Mouse (Mus musculus) adrenal gland, postnatal 36 days (tissue): ENCODE data around the gene Fam170b. TPM values are rescaled to one million over a fixed set of nuclear protein-coding genes. Genes with fewer than 3 reads are reported as not detected.

Source experiments
- DNase-seq, 2 experiments: peaks; one replicate each; pipeline ENCODE4 v3.0.0; 2021; ENCODE audit warnings: mixed read lengths in 1 of 2
- long read RNA-seq, 2 experiments: library from polyadenylated mRNA; stranded (forward); transcript quantifications; one replicate each; pipeline ENCODE4 v2.0.0; 2021; ENCODE audit warnings: borderline sequencing depth in 2 of 2
- total RNA-seq, 2 experiments: library from RNA; stranded (reverse); gene quantifications; 2 replicates each; pipeline ENCODE4 v1.2.3; 2021

Gene Fam170b
- total RNA-seq = under 1 TPM; 0.33 to 0.36 TPM
- long read RNA-seq, experiment 1 = 0 reads
- long read RNA-seq, experiment 2 = 0 reads

DNA sequence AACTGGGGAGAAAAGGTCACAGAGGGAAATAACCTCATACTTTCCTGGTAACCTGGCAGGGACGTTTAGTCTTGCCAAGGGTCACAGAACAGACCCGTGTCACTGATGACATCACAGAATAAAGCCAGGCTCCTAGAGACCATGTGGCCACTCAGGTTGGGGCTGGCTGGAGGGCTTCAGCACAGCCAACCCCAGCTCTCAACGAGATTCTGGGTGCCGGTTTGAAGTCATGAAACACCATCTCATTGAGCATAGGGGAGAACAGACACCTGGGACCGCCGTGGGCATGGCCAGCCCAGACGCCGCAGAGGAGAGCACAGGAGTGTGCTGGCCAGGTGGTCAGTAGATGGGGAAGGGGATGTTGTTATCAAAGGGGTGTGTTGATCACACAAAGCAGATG lies at the start of gene Fam170b:
Gene Fam170b, plus strand, starts transcription at position 116 of the 400 bp plus-strand sequence.
- no peak for DNase-seq

DNA sequence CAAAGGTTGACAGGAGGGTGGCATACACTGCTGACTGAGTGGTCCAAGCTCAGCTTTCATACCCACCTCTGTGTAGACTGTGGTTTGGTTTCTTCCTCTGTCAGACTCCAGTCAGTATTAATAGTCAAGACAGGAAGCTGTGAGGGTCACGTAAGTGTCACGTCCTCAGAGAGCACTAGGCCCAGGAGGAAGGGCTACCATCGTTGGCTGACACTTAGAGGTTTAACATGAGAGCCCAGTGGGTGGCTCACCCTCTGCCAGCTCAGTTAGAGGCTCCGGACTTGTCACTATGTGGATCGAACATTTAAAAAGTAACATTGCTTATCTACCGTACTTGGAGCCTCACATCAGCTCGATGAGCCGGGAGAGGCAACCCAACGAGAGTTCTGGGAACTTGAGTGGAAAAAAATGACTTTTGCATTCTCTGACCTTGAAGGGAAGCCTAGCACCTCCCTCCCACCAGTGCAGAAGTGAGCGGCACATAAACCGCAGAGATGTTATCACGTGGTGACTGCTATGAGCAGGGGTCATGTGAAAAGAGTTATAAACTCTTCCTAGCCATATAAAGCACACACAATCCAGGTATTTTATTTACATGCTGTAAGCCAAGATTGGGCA lies 49.5 kb upstream of the Fam170b start:
- peak; percentile 7 to 16 for DNase-seq

DNA sequence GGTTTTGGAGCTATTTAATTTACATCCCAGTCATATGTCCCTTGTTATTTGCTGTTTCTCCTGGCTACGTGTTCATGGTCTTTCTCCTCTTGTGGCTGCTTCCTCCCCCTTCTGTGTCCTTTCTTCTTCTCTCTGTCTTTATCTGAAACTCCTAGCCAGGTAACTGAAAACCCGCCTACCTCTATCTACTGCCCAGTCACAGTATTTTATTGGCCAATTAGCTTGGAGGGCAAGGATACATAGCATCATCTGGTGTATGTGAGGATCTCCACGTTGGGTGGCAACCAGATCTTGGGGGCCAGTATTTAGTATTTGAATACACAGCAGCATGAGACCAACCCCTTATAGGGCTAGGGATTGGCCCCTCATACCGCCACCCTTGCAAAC lies 49.0 kb upstream of the Fam170b start:
- DNase-seq = no peak

DNA sequence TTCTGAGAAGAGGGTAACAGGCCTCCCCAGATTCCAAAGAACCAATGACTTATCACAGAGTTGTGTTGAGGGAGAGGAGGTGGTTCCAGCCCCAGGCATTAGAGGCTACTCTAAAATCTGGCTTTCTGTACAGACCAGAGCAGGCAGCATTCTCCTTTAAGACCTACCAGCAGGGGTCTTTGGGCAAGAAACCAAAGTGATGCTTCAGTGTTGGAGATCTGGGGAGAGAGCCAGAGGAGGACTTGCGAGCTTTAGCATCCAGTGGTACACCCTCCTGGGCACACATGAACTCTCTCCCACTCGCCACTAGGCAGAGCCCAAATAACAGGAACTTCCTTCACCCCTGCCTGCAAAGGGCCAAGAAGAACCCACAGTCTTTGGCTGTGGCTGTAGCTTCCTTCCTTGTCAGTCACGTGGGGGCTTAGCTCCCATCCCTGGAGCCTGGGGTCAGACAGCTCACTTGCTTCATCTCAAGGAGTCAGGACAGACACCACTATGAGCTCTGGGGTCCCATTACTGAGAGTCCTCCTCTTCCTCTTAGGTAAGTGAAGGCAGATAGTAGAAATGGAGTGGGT lies 48.1 kb upstream of the Fam170b start, which contains the start of gene Tmem273:
Gene Tmem273, plus strand, starts transcription at position 408 of the 575 bp plus-strand sequence.
- peak in 1 of 2 experiments; percentile 16 for DNase-seq

DNA sequence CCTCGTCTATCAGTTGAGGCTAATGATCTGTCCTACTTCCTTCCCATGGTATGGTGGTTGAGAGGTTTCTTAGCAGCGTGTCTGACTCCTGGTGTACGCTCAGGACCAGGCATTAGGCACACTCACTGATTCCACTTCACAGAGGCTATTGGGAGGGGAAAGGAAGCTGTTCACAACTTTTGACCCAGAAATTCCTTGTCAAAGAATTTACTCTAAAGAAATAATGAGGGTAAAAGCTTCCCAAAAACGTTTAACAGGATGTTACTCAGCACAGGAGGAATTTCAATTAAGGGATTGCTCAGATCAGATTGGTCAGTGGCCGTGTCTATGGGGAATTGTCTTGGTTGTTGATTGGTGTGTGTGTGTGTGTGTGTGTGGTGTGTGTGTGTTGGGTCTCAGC lies 46.1 kb upstream of the Fam170b start:
- no peak for DNase-seq

DNA sequence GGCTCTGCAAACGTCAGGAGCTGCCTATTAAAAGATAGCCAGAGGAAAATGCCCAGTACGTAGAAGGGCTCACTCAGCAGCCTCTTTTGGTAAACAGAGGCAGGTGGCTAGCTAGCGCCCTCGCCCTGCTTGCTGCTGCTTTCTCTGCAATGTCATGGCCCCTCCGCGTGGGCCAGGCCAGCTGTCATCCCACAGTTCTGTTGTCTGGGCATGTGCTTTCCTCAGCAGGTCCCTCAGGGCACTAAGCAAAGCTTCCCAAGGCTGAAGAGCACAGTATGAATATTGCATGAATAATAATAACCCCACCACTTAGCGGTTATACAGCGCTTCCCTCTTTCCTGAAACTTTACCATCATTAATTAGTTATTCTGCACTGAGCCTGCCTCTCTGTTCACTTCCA lies 37.4 kb upstream of the Fam170b start:
- no peak for DNase-seq

DNA sequence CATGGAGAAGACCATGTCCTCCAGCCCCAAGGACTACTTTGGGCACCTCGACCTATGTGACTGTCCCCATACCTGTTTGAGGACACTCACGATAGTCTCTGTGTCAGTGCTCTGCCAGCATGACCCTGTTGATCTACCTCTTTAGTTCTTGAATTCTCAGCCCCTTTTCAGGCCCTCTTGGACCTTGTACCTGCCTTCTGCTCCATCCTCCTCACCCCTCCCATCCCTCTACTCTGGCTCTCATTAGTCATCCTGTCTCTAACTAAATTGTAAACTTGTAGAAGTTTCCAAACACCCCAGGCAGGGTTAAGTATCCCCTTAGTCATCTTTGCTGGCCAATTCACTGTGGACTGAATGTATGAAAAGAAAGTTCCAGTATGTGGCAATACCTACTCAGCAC lies 36.0 kb upstream of the Fam170b start:
- DNase-seq = no peak

DNA sequence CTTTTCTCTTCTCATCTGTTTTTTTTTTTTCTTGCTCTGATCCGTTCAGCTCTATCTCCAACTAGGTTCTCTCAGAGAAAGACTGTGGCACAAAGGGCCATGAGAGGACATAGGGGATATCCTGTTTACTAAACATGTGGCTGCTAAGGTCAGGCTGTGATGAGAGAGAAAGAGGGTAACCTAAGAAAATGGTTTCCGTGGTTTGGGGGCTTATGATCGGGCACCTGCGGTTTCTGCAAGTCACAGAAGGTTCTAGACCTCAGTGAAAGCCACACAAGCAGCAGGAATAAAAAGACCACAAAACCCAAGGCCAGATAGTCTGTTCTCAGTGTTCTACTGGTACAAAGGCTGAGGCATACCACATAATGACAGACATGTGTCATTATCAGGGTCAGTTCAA lies 35.4 kb upstream of the Fam170b start:
- DNase-seq = no peak

DNA sequence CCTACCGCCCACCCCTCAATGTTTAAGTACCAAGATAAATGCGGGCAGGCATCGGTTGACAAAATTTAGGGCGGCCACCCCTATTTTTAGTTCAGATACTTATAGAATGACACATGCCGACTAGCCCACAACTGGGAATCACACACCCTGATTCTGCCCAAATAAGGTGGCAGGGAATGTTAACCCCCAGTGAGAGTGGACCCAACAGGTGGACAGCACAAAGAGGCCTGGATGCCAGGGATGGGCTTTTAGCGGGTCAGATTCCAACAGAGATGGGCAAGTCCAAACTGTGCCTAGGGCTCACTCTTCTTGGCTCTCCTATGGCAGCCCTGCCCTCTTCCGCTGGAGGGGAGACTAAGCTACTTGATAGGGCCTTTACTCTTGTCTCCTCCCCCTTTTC lies 33.7 kb upstream of the Fam170b start:
- DNase-seq = no peak

DNA sequence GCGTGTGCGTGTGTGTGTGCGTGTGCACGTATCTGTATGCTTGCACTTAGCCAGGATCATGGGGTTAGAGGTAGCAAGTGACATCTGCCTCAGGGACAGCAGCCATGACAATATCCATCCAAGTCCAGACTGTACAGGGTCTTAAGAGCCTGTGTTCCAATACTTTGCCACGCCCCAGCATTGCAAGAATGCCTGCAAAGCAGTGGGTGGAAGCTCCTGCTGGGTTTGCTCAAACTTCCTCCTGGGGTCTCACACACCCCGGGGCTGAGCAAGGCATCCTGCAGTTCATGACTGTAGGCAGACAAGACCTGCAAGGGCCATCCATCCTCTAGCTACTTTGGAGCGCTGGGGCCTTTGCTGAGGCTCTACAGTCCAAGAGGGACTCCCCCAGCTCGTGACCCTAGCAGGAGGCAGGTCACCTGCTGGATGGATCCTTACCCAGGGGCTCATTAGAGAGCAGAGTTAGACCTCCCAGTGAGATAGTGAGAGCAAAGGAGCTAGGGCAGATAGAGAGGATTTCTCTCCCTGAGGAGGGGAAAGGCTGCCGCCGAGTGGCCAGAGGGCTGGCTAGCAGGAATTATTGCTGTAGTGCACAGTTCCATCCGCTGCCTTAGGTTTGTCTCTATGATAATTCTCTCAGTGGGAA lies 32.6 kb upstream of the Fam170b start:
- peak; percentile 61 to 72 for DNase-seq

DNA sequence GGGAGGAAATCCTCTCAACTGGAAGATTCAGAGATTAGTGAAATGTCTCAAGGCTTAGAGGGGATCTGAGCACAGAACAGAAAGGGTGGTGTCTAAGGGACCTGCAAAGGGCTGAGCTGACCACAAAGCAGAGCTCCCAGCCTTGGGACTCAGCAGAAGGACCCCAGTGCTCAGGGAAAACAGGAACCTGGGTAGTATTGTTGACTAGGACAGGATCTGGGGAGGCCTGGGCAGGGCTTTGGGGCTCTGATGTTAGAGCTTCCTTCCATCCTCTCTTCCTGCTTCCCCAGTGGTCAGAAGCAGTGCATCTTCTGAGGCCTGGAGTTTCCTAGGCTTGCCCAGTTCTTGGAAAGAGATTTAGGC lies 32.1 kb upstream of the Fam170b start:
- no peak for DNase-seq

DNA sequence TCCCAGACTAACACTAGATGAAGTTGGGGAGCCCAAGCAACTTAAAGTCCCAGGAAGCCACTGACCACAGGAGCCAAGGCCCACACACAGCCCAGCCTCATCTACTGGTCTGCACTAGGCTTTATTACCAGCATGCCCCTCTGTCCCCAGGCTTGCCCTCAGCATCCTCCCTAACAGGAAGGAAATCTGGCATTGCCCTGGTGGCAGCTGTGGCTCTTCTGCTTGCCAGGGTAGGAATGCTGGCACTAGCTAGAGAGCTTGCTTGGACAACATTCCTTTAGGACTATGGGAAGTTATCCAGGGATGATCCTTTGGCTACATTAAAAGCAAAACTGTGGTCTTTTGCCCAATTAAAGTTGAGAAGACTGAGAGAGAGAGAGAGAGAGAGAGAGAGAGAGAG lies 23.7 kb upstream of the Fam170b start:
- no peak for DNase-seq

DNA sequence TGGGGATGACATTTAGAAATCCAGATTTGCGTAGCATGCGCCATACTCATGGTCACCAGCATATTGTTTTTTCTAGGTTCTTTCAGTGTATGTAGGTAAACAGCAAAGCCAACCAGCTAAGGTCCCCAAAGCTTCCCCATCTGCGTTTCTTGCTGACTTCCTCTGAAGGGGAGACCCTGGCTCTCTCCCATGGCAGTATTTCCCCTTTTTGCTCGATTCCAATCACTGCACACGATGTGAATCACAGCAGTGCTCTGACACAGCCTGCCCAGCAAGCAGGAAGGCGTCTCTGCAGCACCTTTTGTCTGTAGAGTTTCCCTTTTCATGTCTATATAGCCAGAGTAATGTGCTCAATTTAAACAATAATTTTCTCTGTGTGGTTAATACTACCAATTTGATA lies 21.3 kb upstream of the Fam170b start:
- no peak for DNase-seq

DNA sequence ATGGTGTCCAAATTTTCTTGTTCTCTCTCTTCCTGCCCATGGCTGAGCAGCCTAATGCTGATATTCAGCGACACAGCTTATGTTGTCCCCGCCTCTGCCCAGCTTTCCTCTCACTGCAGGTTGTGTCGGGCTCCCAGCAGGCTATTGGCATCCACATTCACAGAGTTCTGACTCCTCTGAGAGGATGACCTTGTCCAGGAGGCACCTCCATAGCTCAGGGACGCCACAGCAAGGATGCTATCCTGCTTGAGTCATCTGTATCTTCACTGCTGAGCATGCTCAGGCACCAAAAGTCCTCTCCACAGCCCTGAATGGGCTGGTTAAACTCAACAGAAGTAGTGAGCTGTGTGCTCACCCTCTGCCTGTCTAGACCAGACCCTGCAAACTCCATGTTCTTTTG lies 18.8 kb upstream of the Fam170b start:
- DNase-seq = peak in 1 of 2 experiments; percentile 16

DNA sequence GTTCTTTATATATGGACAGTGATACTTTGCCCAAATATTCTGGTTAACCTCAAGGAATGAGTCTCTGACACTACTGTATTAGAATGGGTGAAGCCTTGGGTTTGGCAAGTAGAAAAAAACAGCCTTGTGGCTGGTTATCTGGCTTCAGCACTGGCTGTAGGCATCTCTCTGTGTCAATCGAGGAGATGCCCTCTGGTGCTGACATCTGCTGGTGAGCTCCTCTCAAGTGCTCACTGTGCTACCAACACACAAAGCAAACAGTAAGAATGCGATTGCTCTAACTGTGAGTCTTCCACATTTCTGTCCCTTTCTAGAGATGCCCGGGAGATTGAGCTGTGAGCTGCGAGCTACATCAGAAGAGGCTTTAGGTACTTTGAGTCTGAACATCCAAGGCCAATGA lies 17.2 kb upstream of the Fam170b start:
- DNase-seq = no peak

DNA sequence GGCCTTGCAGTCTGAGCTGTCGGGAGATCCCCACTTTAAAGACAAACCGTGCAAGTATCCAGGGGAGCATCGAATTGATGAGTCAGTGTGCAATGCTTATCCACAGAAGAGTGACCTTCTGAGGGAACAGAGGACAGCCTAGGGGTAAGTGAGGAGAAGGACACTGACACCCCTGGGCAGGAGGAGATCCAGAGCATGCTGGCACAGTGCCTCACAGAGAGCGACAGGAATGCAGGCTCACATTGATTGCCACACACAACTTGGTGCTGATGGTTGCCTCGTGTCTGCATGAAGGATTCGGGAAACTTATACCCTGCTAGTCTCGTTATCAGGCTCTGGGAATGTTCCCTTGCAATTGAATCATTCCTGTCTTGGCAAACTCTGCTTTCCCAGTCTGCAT lies 16.5 kb upstream of the Fam170b start:
- DNase-seq = peak; percentile 84

DNA sequence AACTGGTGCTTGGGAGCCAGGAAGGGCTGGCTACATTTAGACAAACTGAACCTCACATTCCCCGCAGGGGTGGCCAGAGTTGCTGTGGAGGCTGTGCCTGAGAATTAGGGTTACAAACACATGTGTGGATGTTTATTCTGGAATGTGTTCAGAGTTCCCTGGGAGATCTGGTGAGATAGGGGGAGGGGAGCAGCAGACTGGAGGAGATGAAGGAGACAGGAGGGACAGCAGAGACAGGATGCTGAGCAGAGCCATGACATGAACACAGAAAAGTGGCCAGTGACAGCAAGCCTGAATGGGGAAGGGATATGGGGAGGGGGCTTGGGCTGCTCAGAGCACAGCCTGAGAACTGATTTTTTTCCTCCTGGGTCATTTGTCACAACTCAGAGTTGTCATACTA lies 14.5 kb upstream of the Fam170b start:
- DNase-seq = no peak

DNA sequence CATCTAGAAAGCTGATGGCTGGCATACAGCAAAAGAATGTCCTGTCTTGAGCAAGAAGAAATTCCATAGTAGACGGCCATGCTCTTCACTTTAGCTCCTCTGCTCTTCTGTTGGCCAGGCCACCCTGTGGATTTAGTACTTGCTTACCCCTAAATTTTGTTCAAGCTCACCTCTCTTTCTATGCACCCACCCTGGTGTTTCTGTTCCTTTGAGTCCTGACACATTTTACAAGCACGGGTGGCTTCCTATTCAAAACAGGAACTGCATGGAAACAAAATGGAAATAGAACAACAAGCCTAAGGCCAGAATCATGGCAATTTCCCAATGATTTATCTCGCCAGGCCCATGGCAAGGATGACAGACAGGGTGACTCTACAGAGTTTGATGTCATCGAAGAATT lies 10.9 kb upstream of the Fam170b start:
- DNase-seq = no peak

DNA sequence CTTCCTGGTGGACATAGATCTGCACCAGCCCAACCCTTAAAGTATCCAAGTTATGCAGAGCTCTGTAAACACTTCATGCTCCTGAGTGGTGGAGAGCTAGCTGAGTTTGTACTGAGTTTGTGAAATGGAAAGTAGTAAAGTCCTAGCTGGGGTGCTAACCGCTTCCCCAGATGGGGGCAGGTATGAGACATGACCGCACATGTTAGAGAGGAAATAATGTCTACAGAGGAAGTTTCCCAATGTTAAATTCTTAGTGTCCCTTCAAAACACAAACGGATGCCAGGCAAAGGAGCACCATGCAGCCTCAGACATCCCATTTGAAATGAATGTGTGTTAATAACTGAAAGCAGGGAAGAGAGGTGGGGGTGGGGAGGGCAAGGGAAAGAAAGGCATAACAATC lies 9.9 kb upstream of the Fam170b start:
- no peak for DNase-seq

DNA sequence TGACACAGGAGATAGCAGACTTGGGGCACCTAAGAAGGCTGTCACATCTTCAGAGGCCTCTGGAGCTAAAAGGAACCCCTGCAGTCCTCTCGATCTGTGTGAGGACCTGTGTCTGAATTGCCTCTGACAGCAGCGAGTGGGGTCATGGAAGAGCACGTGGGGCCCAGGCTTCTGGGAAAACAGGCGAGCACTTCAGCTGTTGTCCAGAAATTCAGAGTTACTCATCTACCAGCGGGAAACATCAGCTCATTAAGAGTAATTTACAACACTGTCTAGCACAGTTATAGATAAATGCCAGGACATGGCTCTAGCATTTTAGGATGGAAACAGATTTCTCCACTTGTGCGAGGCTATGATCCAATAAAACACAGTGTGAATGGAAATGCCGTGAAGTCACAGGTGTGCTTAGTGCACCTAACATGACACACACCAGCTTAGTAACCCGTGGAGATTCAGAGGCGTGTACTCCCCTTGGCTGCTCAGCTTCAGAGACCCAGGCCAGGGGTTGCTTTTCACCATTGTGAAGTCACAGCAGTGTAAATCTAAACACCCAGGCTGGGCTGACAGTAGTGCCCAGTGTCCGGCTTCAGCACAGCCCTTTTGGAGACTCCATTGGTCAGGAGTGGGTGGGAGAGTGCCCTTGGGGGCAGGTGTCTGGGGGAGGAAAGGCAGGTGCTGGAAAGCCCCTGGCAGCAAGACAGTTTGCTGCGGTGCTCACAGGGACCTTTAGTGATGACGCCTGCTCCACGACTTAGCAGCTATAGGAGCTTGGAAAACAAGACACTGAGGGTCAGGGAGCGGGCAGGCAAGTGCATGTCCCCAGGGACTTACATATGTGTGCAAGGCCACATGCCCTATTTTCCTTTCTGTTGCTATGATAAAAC lies 9.3 kb upstream of the Fam170b start:
- DNase-seq = no peak

DNA sequence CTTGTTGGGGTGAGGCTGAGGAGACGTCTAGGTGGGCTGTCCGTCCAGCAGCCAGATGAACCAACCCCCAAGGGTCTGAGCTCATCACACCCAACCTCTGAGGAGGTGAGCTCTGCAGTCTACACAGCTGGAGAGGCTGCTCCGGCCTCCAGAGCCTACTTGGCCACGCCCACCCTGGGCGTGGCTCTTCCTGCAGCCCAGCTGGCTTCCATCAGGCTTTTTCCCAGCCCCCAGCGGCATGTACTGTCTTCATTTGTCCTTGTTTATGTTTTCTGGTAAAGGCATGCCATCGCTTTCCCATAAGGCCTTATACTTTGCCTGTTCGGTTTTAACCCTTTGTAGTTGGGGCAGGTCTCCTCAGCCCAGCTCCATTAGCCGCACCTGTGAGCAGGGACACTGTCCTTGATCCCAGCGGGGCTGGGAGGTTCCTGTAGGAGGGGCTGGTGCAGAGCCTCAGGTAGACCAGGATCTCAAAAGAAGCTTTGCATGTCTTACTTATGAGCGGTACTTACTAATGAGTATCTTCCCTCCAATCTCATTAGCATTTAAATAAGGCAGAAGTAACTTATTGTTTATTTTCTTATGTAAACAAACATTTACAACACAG lies 8.2 kb upstream of the Fam170b start:
- DNase-seq = peak in 1 of 2 experiments; percentile 58

DNA sequence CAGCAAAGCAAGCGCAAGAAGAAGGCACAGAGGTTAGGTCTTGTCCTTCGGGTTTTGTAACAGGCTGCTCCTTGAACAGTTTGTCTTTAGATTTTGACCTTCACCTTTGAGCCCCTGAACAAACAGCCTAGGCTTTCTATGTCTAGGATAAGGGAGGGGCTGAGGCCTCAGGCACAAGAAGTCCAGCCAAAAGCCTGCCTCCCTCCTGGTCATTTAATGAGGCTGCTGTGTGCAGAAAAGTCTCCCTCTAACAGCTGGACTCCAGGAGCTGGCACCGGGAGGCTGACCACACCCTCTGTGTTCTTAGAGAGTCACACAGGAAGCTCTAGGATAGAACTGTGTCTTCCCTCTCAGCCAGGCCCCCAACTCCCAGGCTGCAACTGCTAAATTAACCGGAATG lies 6.6 kb upstream of the Fam170b start:
- peak in 1 of 2 experiments; percentile 27 for DNase-seq
